Mouse (Mus musculus) ES-E14 (cell line): ENCODE results near the gene Olfr1176. TPM values are rescaled to one million over a fixed set of nuclear protein-coding genes. Genes with fewer than 3 reads are reported as not detected.
A peak's percentile ranks its signal among the peaks of the same experiment; 100 is the strongest.

ENCODE experiments used
- DNase-seq: peaks from one replicate; pipeline ENCODE4 v3.0.0-alpha.2; 2013; ENCODE audit warnings: low read depth, low spot score
- H3K27ac ChIP-seq: 2 replicates; pipeline ENCODE4 v1.5.1; 2012; ENCODE audit warnings: low read depth, mild to moderate bottlenecking, low read length, moderate library complexity, mixed read lengths; ENCODE audit not compliant: poor library complexity, insufficient read depth, severe bottlenecking
- H3K36me3 ChIP-seq: 2 replicates; pipeline ENCODE4 v1.6.1; 2012; ENCODE audit warnings: mild to moderate bottlenecking, low read length, moderate library complexity, mixed read lengths; ENCODE audit not compliant: control insufficient read depth, poor library complexity, insufficient read depth, severe bottlenecking
- H3K4me1 ChIP-seq, 2 experiments: fragments of 150-350 bp in 1 of 2; sonication (generic) in 1 of 2; 2 replicates each; pipeline ENCODE4 v1.6.1; 2012; ENCODE audit warnings: low read length in 2 of 2, mild to moderate bottlenecking in 1 of 2, mixed read lengths in 1 of 2; ENCODE audit not compliant: control insufficient read depth in 2 of 2, insufficient read depth in 2 of 2, poor library complexity in 1 of 2
- H3K4me3 ChIP-seq, 2 experiments: fragments of 150-350 bp in 1 of 2; sonication (generic) in 1 of 2; 2 replicates each; pipeline ENCODE4 v1.5.1; 2012; ENCODE audit warnings: low read length in 2 of 2, low read depth in 1 of 2, mild to moderate bottlenecking in 1 of 2, mixed read lengths in 1 of 2; ENCODE audit not compliant: insufficient read depth in 1 of 2, poor library complexity in 1 of 2, severe bottlenecking in 1 of 2
- H3K9ac ChIP-seq: 2 replicates; pipeline ENCODE4 v1.6.1; 2012; ENCODE audit warnings: low read depth, mild to moderate bottlenecking, low read length, mixed read lengths; ENCODE audit not compliant: poor library complexity, insufficient read depth, severe bottlenecking
- H3K9me3 ChIP-seq: fragments of 150-350 bp; sonication (generic); 2 replicates; pipeline ENCODE4 v1.6.1; 2012; ENCODE audit warnings: low read depth, mild to moderate bottlenecking, low read length; ENCODE audit not compliant: control insufficient read depth, insufficient read depth
- CHD2 ChIP-seq: IDR thresholded peaks from 2 replicates; pipeline ENCODE4 v1.6.1; 2014; ENCODE audit warnings: mild to moderate bottlenecking, low read depth, low read length, inconsistent platforms
- HCFC1 ChIP-seq: IDR thresholded peaks from 2 replicates; pipeline ENCODE4 v1.6.1; 2012; ENCODE audit warnings: low read length, inconsistent platforms, borderline replicate concordance; ENCODE audit not compliant: insufficient read depth
- MAFK ChIP-seq: IDR thresholded peaks from 2 replicates; pipeline ENCODE4 v1.6.1; 2014; ENCODE audit warnings: mild to moderate bottlenecking, low read depth, low read length, inconsistent platforms; ENCODE audit not compliant: insufficient read depth
- ZC3H11A ChIP-seq: IDR thresholded peaks from 2 replicates; pipeline ENCODE4 v1.6.1; 2012; ENCODE audit warnings: low read depth, mild to moderate bottlenecking, inconsistent platforms, low read length, borderline replicate concordance
- ZNF384 ChIP-seq: IDR thresholded peaks from 2 replicates; pipeline ENCODE4 v1.6.1; 2012; ENCODE audit warnings: low read depth, low read length, inconsistent platforms
- in situ Hi-C, 2 experiments: fragments of 600-800 bp; cut with MboI; formaldehyde crosslinking; loops; one replicate each; pipeline ENCODE4 v1.15.1; 2025; ENCODE audit warnings: low sequenced_read_pairs in 2 of 2, inconsistent platforms in 1 of 2; ENCODE audit not compliant: unreplicated experiment in 2 of 2
- total RNA-seq: library from RNA; depleted of rRNA; stranded (reverse); fragments of 300-350 nt; gene quantifications from 2 replicates; pipeline ENCODE4 v1.2.3, GENCODE M21; 2012; rRNA removed

Olfr1176 gene
- total RNA-seq = not detected in 2 replicates

GRCm38 (mm10) chr2:88336421-88336820, at the start of gene Olfr1176:
Gene Olfr1176, plus strand, starts transcription at chr2:88336721.
- Histone ChIP-seq H3K9ac (no peak within 1 kb of the TSS), H3K27ac (no peak within 1 kb of the TSS), H3K9me3 (no peaks in the 10 kb centered on the region), H3K4me3 (no peak within 1 kb of the TSS), H3K36me3 (no peaks in the 10 kb centered on the region), H3K4me1 (no peaks in the 10 kb centered on the region)
- in situ Hi-C loops = no loop called here
- TF ChIP-seq HCFC1 (no peak), CHD2 (no peak), ZNF384 (no peak), ZC3H11A (no peak), MAFK (no peak)
- DNase-seq = no peak

DNA sequence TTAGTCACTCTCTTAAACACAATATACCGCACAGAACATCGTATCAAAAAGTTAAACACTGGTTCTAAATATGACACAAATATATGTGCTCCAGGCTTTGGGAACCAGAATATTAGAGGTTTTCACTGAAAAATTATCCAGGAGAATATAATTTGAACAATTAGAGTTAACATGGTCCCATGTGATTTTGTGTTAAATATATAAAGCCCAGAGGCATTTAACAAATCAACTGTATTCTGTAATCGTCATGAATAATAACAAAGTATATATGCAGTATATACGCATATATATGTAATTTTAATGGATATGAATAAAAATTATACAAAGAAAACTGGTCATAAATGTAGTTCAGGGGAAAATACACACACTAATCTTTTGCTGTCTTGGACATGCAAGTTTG, 21.5 kb upstream of the Olfr1176 start, which contains the start of gene Olfr1174-ps:
Gene Olfr1174-ps, minus strand, starts transcription at position 101 of the 400 bp plus-strand sequence.
- in situ Hi-C loops = no loop called here

GRCm38 (mm10) chr2:88327115-88327514, 9.4 kb upstream of the Olfr1176 start, which contains the start of gene Olfr1175-ps:
Gene Olfr1175-ps, minus strand, starts transcription at chr2:88327215.
- Histone ChIP-seq H3K4me3 (no peak within 1 kb of the TSS), H3K4me1 (no peaks in the 10 kb centered on the region), H3K9ac (no peak within 1 kb of the TSS), H3K27ac (no peak within 1 kb of the TSS), H3K9me3 (no peaks in the 10 kb centered on the region), H3K36me3 (no peaks in the 10 kb centered on the region)
- in situ Hi-C loops = no loop called here
- no peak for DNase-seq
- TF ChIP-seq MAFK = no peak
- TF ChIP-seq ZC3H11A = no peak
- no peak for TF ChIP-seq CHD2
- no peak for TF ChIP-seq HCFC1
- no peak for TF ChIP-seq ZNF384

More for the DNA sequence above, 21.5 kb upstream of the Olfr1176 start, which contains the start of gene Olfr1174-ps:
- H3K9ac ChIP-seq = no peak within 1 kb of the TSS
- H3K4me1 ChIP-seq = no peaks in the 10 kb centered on the region
- H3K36me3 ChIP-seq = no peaks in the 10 kb centered on the region
- no peak for DNase-seq
- no peak within 1 kb of the TSS for H3K4me3 ChIP-seq
- no peak for TF ChIP-seq ZC3H11A
- TF ChIP-seq ZNF384 = no peak
- TF ChIP-seq MAFK = no peak
- TF ChIP-seq CHD2 = no peak
- TF ChIP-seq HCFC1 = no peak
- H3K27ac ChIP-seq = no peak within 1 kb of the TSS
- H3K9me3 ChIP-seq = no peaks in the 10 kb centered on the region

- in situ Hi-C loops = no loop called here
- no peak for DNase-seq
- H3K36me3 ChIP-seq = no peaks in the 10 kb centered on the region
- no peak within 1 kb of the TSS for H3K9ac ChIP-seq
- H3K4me3 ChIP-seq = no peak within 1 kb of the TSS
- H3K4me1 ChIP-seq = no peaks in the 10 kb centered on the region
- no peak for TF ChIP-seq ZC3H11A
- no peak for TF ChIP-seq CHD2
- no peaks in the 10 kb centered on the region for H3K9me3 ChIP-seq
- no peak within 1 kb of the TSS for H3K27ac ChIP-seq
Observed at GRCm38 (mm10) chr2:88346392-88346791, 9.9 kb downstream of the Olfr1176 start, which contains the start of gene Olfr1177-ps. Gene Olfr1177-ps, minus strand, starts transcription at chr2:88346492.

DNA sequence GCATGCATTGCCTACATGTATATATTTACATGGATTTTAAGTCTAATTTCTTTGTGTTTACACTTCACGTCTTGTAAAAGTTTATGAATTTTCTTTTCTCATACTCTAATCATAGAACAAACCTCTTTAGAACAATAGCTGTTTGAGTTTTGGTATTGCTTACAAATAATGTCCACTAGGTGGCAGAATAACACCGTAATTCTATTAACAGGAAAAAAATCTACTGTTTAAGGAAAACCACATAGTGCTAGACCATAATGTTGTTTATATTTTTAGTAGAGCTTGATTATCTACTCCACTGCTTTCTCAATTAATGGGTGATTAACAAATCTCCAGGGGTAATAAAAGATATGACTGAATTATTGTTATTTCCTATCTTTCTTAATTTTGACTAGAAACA, 19.8 kb downstream of the Olfr1176 start:
- peak; percentile 28 for DNase-seq
- no peak overlapping the region for H3K4me3 ChIP-seq
- in situ Hi-C loops = loop anchor here in 1 of 2 experiments (25.0 kb wide), 1 partner anchor 1181 kb away; the partner anchor contains the start of gene Olfr1243

More for the DNA sequence above, 19.8 kb downstream of the Olfr1176 start:
- Histone ChIP-seq H3K27ac (no peak overlapping the region), H3K9me3 (no peaks in the 10 kb centered on the region), H3K9ac (no peak overlapping the region), H3K36me3 (no peaks in the 10 kb centered on the region), H3K4me1 (no peaks in the 10 kb centered on the region)
- TF ChIP-seq MAFK (no peak), ZC3H11A (peak; percentile 74)
